Mouse (Mus musculus) adipocyte (in vitro differentiated cells): ENCODE measurements around the gene Ddx56.

Source experiments
- DNase-seq: peaks from one replicate; pipeline ENCODE4 v3.0.0-alpha.2; 2016; ENCODE audit warnings: low spot score

The Ddx56 gene

GRCm38 (mm10) chr11:6267320-6268254, at the start of gene Ddx56:
Ddx56 (minus strand) TSS chr11:6267772.
- DNase-seq = peak; percentile 99

- no peak for DNase-seq
Observed at GRCm38 (mm10) chr11:6316821-6317220, 49.2 kb upstream of the Ddx56 start.

- no peak for DNase-seq
Observed at GRCm38 (mm10) chr11:6313874-6314406, 46.4 kb upstream of the Ddx56 start.

- DNase-seq = no peak
Observed at GRCm38 (mm10) chr11:6308181-6308580, 40.6 kb upstream of the Ddx56 start.

GRCm38 (mm10) chr11:6305943-6306430, 38.4 kb upstream of the Ddx56 start:
- no peak for DNase-seq

- no peak for DNase-seq
Observed at GRCm38 (mm10) chr11:6302793-6303192, 35.2 kb upstream of the Ddx56 start.

GRCm38 (mm10) chr11:6299435-6299834, 31.9 kb upstream of the Ddx56 start:
- DNase-seq = no peak

GRCm38 (mm10) chr11:6296077-6296476, 28.5 kb upstream of the Ddx56 start:
- no peak for DNase-seq

- no peak for DNase-seq
Observed at GRCm38 (mm10) chr11:6294632-6295031, 27.1 kb upstream of the Ddx56 start.

GRCm38 (mm10) chr11:6293601-6294000, 26.0 kb upstream of the Ddx56 start:
- no peak for DNase-seq

- no peak for DNase-seq
Observed at GRCm38 (mm10) chr11:6292988-6293349, 25.4 kb upstream of the Ddx56 start.

GRCm38 (mm10) chr11:6292116-6292987, 24.8 kb upstream of the Ddx56 start:
- peak; percentile 82 for DNase-seq

- DNase-seq = peak; percentile 99
Observed at GRCm38 (mm10) chr11:6291401-6292115, 24.0 kb upstream of the Ddx56 start, which contains the start of gene Ogdh. Ogdh (plus strand) TSS chr11:6291633.

- DNase-seq = no peak
Observed at GRCm38 (mm10) chr11:6290883-6291282, 23.3 kb upstream of the Ddx56 start.

GRCm38 (mm10) chr11:6290138-6290537, 22.6 kb upstream of the Ddx56 start:
- peak; percentile 37 for DNase-seq

GRCm38 (mm10) chr11:6282940-6283339, 15.4 kb upstream of the Ddx56 start:
- no peak for DNase-seq

GRCm38 (mm10) chr11:6276466-6276865, 8.9 kb upstream of the Ddx56 start:
- DNase-seq = no peak

- no peak for DNase-seq
Observed at GRCm38 (mm10) chr11:6275094-6275484, 7.5 kb upstream of the Ddx56 start.

- DNase-seq = peak; percentile 97
Observed at GRCm38 (mm10) chr11:6274387-6275093, 7.0 kb upstream of the Ddx56 start, which contains the start of gene Tmed4. Tmed4 (minus strand) TSS chr11:6274870.

GRCm38 (mm10) chr11:6273607-6274006, 6.0 kb upstream of the Ddx56 start:
- DNase-seq = no peak

GRCm38 (mm10) chr11:6266621-6267020, 951 bp downstream of the Ddx56 start:
- DNase-seq = no peak
